Mouse (Mus musculus): ENCODE measurements around the gene Rgs8. TPM values are rescaled to one million over a fixed set of nuclear protein-coding genes. Genes with fewer than 3 reads are reported as not detected.

The Rgs8 gene
- total and polyA plus RNA-seq, 3 experiments = not detected

DNA sequence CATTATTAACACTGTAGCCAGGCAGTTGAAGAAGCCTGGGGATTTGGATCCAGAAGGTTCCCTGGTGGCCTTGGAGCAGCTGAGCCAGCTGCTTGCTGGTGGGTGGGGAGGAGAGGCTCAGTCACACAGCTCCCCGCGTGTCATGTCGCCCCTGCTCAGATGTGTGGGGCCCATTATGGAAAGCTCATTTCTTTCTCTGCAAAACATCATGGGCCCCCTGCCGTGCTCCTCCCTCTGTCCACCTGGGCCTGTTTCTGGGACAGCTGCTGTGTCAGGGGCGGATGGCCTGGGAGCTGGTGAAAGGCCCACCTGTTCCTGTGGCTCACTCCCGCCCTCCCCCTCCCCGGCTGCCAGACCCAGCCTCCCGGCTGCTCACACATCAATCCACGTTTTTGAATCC lies 80.4 kb downstream of the Rgs8 start:
- Histone ChIP-seq H3K27ac (ENCODE audit: insufficient read depth, low read depth) (no peak overlapping the region), H3K9ac (ENCODE audit: insufficient read depth, low read depth) (no peak overlapping the region), H3K4me3 (replicated peaks in 1 of 3; ENCODE audit: low read depth in 2 of 3, low read length in 2 of 3, poor library complexity in 1 of 3) (no peak overlapping the region), H3K27me3 (replicated peaks) (no peaks in the 10 kb centered on the region), H3K36me3 (replicated peaks in 1 of 2; ENCODE audit: control insufficient read depth in 1 of 2, insufficient read depth in 1 of 2, low read length in 1 of 2) (no peaks in the 10 kb centered on the region), H3K4me1 (ENCODE audit: control insufficient read depth in 1 of 2, insufficient read depth in 2 of 2) (peaks cover 0 to 15% of the 10 kb centered on the region in 2 experiments; a peak in 2 of 4 replicates), H3K79me2 (replicated peaks; ENCODE audit: control insufficient read depth, extremely low read depth, insufficient read depth, poor library complexity, severe bottlenecking) (no peaks in the 10 kb centered on the region), H3K9me3 (replicated peaks; ENCODE audit: low read length) (no peaks in the 10 kb centered on the region), H3K4me2 (ENCODE audit: insufficient read depth, low read depth, poor library complexity, severe bottlenecking) (no peak overlapping the region)
- dilution Hi-C loops (cut with MboI; ENCODE audit: extremely low pct_ligation_motif_present, extremely low pct_unique_long_range_greater_than_20kb, low sequenced_read_pairs) (no loop called here), in situ Hi-C loops (cut with MboI; ENCODE audit: low pct_ligation_motif_present, low pct_unique_long_range_greater_than_20kb, low sequenced_read_pairs) (loop anchor here (10.0 kb wide), 1 partner anchor 48 kb away; no protein-coding TSS in a partner anchor)
- DNase-seq (ENCODE audit: extremely low read depth) = no peak
- TF ChIP-seq ZMIZ1 (IDR thresholded peaks at IDR 0.05; ENCODE audit: low read depth, low read length) (no peak), SMC3 (IDR thresholded peaks at IDR 0.05; ENCODE audit: low read depth, low read length) (no peak), MAX (IDR thresholded peaks at IDR 0.05; ENCODE audit: low read length) (no peak), KAT2A (IDR thresholded peaks at IDR 0.05; ENCODE audit: insufficient replicate concordance, low read length) (no peak), MEF2A (IDR thresholded peaks at IDR 0.05; ENCODE audit: borderline replicate concordance, low read depth, low read length) (no peak), E2F4 (IDR thresholded peaks at IDR 0.05; ENCODE audit: insufficient replicate concordance, low read depth, low read length) (no peak), EP300 (IDR thresholded peaks at IDR 0.05; ENCODE audit: low read length) (no peak), NELFE (IDR thresholded peaks at IDR 0.05; ENCODE audit: low read depth, low read length) (no peak), ELF1 (IDR thresholded peaks at IDR 0.05; ENCODE audit: low read depth, low read length) (no peak), ZKSCAN1 (IDR thresholded peaks at IDR 0.05; ENCODE audit: borderline replicate concordance, low read depth, low read length) (no peak), UBTF (IDR thresholded peaks at IDR 0.05; ENCODE audit: low read depth, low read length) (no peak), JUN (IDR thresholded peaks at IDR 0.05; ENCODE audit: insufficient read depth, low read depth, low read length) (no peak)

DNA sequence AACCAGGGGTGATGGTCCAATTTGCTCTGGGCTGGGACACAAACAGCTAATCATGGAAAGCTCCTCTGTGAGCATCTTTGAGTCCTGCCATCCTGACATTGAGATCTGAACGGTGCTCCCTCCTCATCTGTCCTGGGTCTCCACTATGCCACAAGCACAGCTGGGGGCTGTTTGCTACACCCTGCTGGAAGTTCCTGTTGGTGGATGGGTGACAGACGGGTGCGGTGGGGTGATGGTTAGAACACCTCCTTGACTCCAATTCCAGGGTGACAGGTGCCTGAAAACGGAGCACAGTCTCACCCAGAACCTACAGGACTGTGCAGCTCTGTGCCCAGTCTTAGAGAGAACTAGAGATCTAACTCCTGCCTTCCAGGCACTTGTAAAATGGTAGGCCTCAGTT lies 82.0 kb downstream of the Rgs8 start:
- H3K9ac ChIP-seq (ENCODE audit: insufficient read depth, low read depth) = no peak overlapping the region
- no peak overlapping the region for H3K4me2 ChIP-seq (ENCODE audit: insufficient read depth, low read depth, poor library complexity, severe bottlenecking)
- in situ Hi-C loops (cut with MboI; ENCODE audit: low pct_ligation_motif_present, low pct_unique_long_range_greater_than_20kb, low sequenced_read_pairs) = loop anchor here (5.0 to 10.0 kb wide), 2 partner anchors 33 to 50 kb away; no protein-coding TSS in a partner anchor
- no peak overlapping the region for H3K27ac ChIP-seq (ENCODE audit: insufficient read depth, low read depth)
- no peaks in the 10 kb centered on the region for H3K27me3 ChIP-seq (replicated peaks)
- no peak overlapping the region for H3K4me3 ChIP-seq (replicated peaks in 1 of 3; ENCODE audit: low read depth in 2 of 3, low read length in 2 of 3, poor library complexity in 1 of 3)
- peaks cover 0 to 15% of the 10 kb centered on the region in 2 experiments; a peak in 2 of 4 replicates for H3K4me1 ChIP-seq (ENCODE audit: control insufficient read depth in 1 of 2, insufficient read depth in 2 of 2)
- no peaks in the 10 kb centered on the region for H3K9me3 ChIP-seq (replicated peaks; ENCODE audit: low read length)
- H3K79me2 ChIP-seq (replicated peaks; ENCODE audit: control insufficient read depth, extremely low read depth, insufficient read depth, poor library complexity, severe bottlenecking) = no peaks in the 10 kb centered on the region
- H3K36me3 ChIP-seq (replicated peaks in 1 of 2; ENCODE audit: control insufficient read depth in 1 of 2, insufficient read depth in 1 of 2, low read length in 1 of 2) = no peaks in the 10 kb centered on the region
- dilution Hi-C loops (cut with MboI; ENCODE audit: extremely low pct_ligation_motif_present, extremely low pct_unique_long_range_greater_than_20kb, low sequenced_read_pairs) = no loop called here
- TF ChIP-seq CHD2 (IDR thresholded peaks at IDR 0.05; ENCODE audit: low read length) (no peak), CTCF (conservative IDR thresholded peaks at IDR 0.05 in 1 of 2, IDR thresholded peaks at IDR 0.05 in 1 of 2; ENCODE audit: low read depth in 2 of 2, low read length in 2 of 2) (no peak), POLR2AphosphoS2 (IDR thresholded peaks at IDR 0.05; ENCODE audit: low read depth, low read length) (no peak)
- DNase-seq (ENCODE audit: extremely low read depth) = no peak
